In the genomic region with DNA sequence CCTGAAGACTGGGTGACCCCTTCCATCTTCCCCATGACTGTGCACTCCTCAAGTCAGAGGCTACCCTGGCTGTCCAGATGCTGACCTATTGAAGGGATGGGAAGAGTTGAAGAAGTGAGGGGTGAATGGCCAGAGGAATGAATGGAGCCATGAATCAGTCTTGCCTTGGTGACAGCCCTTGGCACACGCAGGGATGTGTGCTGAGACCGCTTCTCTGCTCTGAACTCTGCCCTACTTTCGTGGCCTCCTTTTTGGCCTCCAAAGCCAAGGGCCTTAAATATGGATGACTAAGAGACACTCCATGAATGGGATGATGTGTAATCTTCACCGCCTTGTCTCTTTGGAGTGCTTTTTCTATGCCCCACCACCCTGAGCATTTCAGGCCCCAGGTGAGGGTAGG, we compare ENCODE assay signal across 17 mouse cellular contexts.
DNase-seq lines count a peak whose midpoint lies in the region.
"Had no signal": no experiment of that assay in that cellular context is flagged by ENCODE, and none has a peak within 500 bp of the region (broad histone marks: within the 10 kb centered on the region; RNA-seq: fewer than 3 reads in every experiment).

No protein-coding gene starts in this region.

- DNase-seq in adrenal gland, adult (ENCODE audit: inconsistent age in 2 of 2, low spot score in 1 of 2) = peak; percentile 72 to 86
- DNase-seq in adrenal gland, adult 18-20 months (ENCODE audit: low spot score in 2 of 2) = no peak
- DNase-seq in gastrocnemius, postnatal 25 days = peak; percentile 39
- no peak for DNase-seq in gastrocnemius, postnatal 14 days
- peak; percentile 76 for DNase-seq in NIH3T3 (ENCODE audit: low read depth)
- DNase-seq in adrenal gland, postnatal 25 days = peak; percentile 46
- no peak for DNase-seq in thymus, adult 18-20 months
- DNase-seq in c-Kit-positive CD71-positive TER-119-positive erythroid progenitor cells, embryonic 14.5 days (ENCODE audit: low spot score) = no peak
- DNase-seq: cerebellum, adult 8-10 months; cerebellum, postnatal 25 days; heart, adult 18-20 months; kidney, adult 9 months; kidney, postnatal 10 days; layer of hippocampus, adult 9-11 months; retina, postnatal 1 day; right cerebral cortex, postnatal 14 days; thymus, postnatal 14 days had no signal

- intact Hi-C loops in gastrocnemius, postnatal 14 days (cut with DNase I; ENCODE audit: low total_unique reads) = no loop called here

Comparison
In these comparisons a context has a peak if more than half of its experiments do, and no peak if none do; other contexts are left out.
1. DNase-seq: peak in adrenal gland, adult (2 of 2), gastrocnemius, postnatal 25 days (single experiment), NIH3T3 (single experiment) and adrenal gland, postnatal 25 days (single experiment); none in adrenal gland, adult 18-20 months (0 of 2), gastrocnemius, postnatal 14 days (single experiment), thymus, adult 18-20 months (0 of 2) and c-Kit-positive CD71-positive TER-119-positive erythroid progenitor cells, embryonic 14.5 days (single experiment).